ENCODE assay signal across 14 mouse cellular contexts in the genomic region with DNA sequence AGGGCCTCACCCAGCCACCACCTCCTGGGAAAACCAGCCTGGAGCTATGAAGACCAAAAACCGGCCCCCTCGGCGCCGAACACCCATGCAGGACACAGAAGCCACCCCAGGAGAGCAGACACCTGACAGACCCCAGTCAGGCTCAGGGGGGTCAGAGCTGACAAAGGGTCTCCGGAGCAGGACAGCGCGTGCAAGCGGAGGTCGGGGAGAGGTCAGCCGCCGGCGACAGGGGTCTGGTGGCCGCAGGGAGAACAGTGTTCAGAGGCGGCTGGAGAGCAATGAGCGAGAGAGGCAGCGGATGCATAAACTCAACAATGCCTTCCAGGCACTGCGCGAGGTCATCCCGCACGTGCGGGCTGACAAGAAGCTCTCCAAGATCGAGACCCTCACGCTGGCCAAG. TPM values are rescaled to one million over a fixed set of nuclear protein-coding genes. Genes with fewer than 3 reads are reported as not detected.
DNase-seq lines count a peak whose midpoint lies in the region; ATAC-seq and TF ChIP-seq lines count a peak whose summit lies in the region.
"Had no signal": no experiment of that assay in that cellular context is flagged by ENCODE, and none has a peak within 500 bp of the region (broad histone marks: within the 10 kb centered on the region; RNA-seq: fewer than 3 reads in every experiment).

No protein-coding gene starts in this region.

- no peak for ATAC-seq in hindbrain, embryonic 11.5 days (ENCODE audit: low FRiP score)
- no peak for ATAC-seq in hindbrain, postnatal 0 days
- no peak for ATAC-seq in G1E (ENCODE audit: extremely low read depth, insufficient number of reproducible peaks, low FRiP score, poor library complexity, severe bottlenecking)
- ATAC-seq in liver, embryonic 13.5 days (ENCODE audit: low read depth): no peak

- no peak overlapping the region for H3K4me2 ChIP-seq in hindbrain, embryonic 11.5 days (replicated peaks; ENCODE audit: low read depth, low read length)
- H3K4me2 ChIP-seq in hindbrain, postnatal 0 days (ENCODE audit: low read depth, low read length): no peak overlapping the region
- H3K4me2 ChIP-seq in liver, embryonic 13.5 days: peak overlapping the region; percentile 58

- no peak overlapping the region for H3K9ac ChIP-seq in hindbrain, embryonic 11.5 days (ENCODE audit: low read depth, low read length)
- H3K9ac ChIP-seq in hindbrain, postnatal 0 days (replicated peaks; ENCODE audit: low read length): no peak overlapping the region
- H3K9ac ChIP-seq in liver, embryonic 13.5 days: no peak overlapping the region; the same call in 1 of the 2 replicates
- H3K9ac ChIP-seq: neural tube, embryonic 12.5 days had no signal

- H3K27ac ChIP-seq in hindbrain, embryonic 11.5 days (ENCODE audit: low read depth, low read length): no peak overlapping the region
- H3K27ac ChIP-seq in hindbrain, postnatal 0 days: no peak overlapping the region
- H3K27ac ChIP-seq in liver, embryonic 13.5 days: no peak overlapping the region
- H3K27ac ChIP-seq: neural tube, embryonic 12.5 days had no signal

- H3K9me3 ChIP-seq in hindbrain, embryonic 11.5 days (ENCODE audit: control insufficient read depth, low read length): no peaks in the 10 kb centered on the region
- no peaks in the 10 kb centered on the region for H3K9me3 ChIP-seq in hindbrain, postnatal 0 days (ENCODE audit: low read length)
- H3K9me3 ChIP-seq in E14TG2a.4 (ENCODE audit: low read length): no peaks in the 10 kb centered on the region
- H3K9me3 ChIP-seq in G1E (replicated peaks): no peaks in the 10 kb centered on the region
- no peaks in the 10 kb centered on the region for H3K9me3 ChIP-seq in liver, embryonic 13.5 days (replicated peaks)
- H3K9me3 ChIP-seq: megakaryocyte, embryonic 14.5 days; neural tube, embryonic 12.5 days had no signal

- TF ChIP-seq CTCF in hindbrain, postnatal 0 days (IDR thresholded peaks at IDR 0.05; ENCODE audit: low read depth): no peak
- TF ChIP-seq CTCF in E14TG2a.4 (conservative IDR thresholded peaks at IDR 0.05; ENCODE audit: low read length) (no peak), G1E (IDR thresholded peaks at IDR 0.05; ENCODE audit: low read depth, low read length) (no peak)

- WGBS in hindbrain, embryonic 11.5 days: 29% methylated on average over 23 of the region's 23 CpGs
- WGBS in hindbrain, postnatal 0 days: 47% methylated on average over 23 of the region's 23 CpGs
- 74% methylated on average over 23 of the region's 23 CpGs for WGBS in liver, embryonic 13.5 days (ENCODE audit: insufficient replicate concordance)

- 0 out of 2 replicates have a peak, but pooled peaks cover 5% of the 10 kb centered on the region for H3K4me1 ChIP-seq in hindbrain, embryonic 11.5 days (replicated peaks; ENCODE audit: control insufficient read depth, insufficient read depth, low read length)
- H3K4me1 ChIP-seq in hindbrain, postnatal 0 days (ENCODE audit: insufficient read depth, low read length): no peaks in the 10 kb centered on the region
- H3K4me1 ChIP-seq in E14TG2a.4 (replicated peaks; ENCODE audit: low read depth, low read length): peaks cover 74% of the 10 kb centered on the region
- peaks cover 32% of the 10 kb centered on the region for H3K4me1 ChIP-seq in G1E (ENCODE audit: insufficient read depth, low read depth, low read length)
- H3K4me1 ChIP-seq in liver, embryonic 13.5 days (replicated peaks): peaks cover 21% of the 10 kb centered on the region

- peak; percentile 29 for DNase-seq in hindbrain, embryonic 11.5 days (ENCODE audit: low spot score)
- DNase-seq in hindbrain, postnatal 0 days (ENCODE audit: low spot score): no peak
- DNase-seq in G1E (ENCODE audit: low spot score): no peak
- no peak for DNase-seq in liver, embryonic 13.5 days
- DNase-seq in gastrocnemius, adult 18-20 months (ENCODE audit: low spot score): no peak
- DNase-seq in cerebellum, postnatal 25 days: no peak
- no peak for DNase-seq in testis, postnatal 14 days (ENCODE audit: low spot score)
- DNase-seq: adrenal gland, postnatal 25 days; heart, postnatal 14 days; kidney, adult 8-10 months; lung, embryonic 14.5 days had no signal

- no peak overlapping the region for H3K4me3 ChIP-seq in hindbrain, embryonic 11.5 days (ENCODE audit: low read depth, low read length)
- no peak overlapping the region for H3K4me3 ChIP-seq in hindbrain, postnatal 0 days (ENCODE audit: low read length)
- H3K4me3 ChIP-seq in E14TG2a.4 (replicated peaks; ENCODE audit: low read length) (peak overlapping the region; percentile 68), G1E (ENCODE audit: low read depth, low read length) (peak overlapping the region; percentile 68; the same call in 1 of the 2 replicates)
- no peak overlapping the region for H3K4me3 ChIP-seq in liver, embryonic 13.5 days (replicated peaks)
- H3K4me3 ChIP-seq: neural tube, embryonic 12.5 days had no signal

- H3K27me3 ChIP-seq in hindbrain, embryonic 11.5 days (ENCODE audit: control insufficient read depth, insufficient read depth, low read length): no peaks in the 10 kb centered on the region
- H3K27me3 ChIP-seq in hindbrain, postnatal 0 days (ENCODE audit: insufficient read depth, low read length): no peaks in the 10 kb centered on the region
- H3K27me3 ChIP-seq in E14TG2a.4 (ENCODE audit: insufficient read depth, low read length): peaks cover 17% of the 10 kb centered on the region
- no peaks in the 10 kb centered on the region; the same call in 1 of the 2 replicates for H3K27me3 ChIP-seq in G1E (ENCODE audit: insufficient read depth, low read length)
- no peaks in the 10 kb centered on the region for H3K27me3 ChIP-seq in liver, embryonic 13.5 days
- H3K27me3 ChIP-seq: neural tube, embryonic 12.5 days had no signal

- no peaks in the 10 kb centered on the region for H3K36me3 ChIP-seq in hindbrain, embryonic 11.5 days (ENCODE audit: control insufficient read depth, insufficient read depth, low read length)
- H3K36me3 ChIP-seq in hindbrain, postnatal 0 days (ENCODE audit: insufficient read depth, low read length): peaks cover 6% of the 10 kb centered on the region; the same call in 1 of the 2 replicates
- H3K36me3 ChIP-seq in E14TG2a.4 (ENCODE audit: insufficient read depth, low read length) (peaks cover 26% of the 10 kb centered on the region), G1E (replicated peaks) (peaks cover 60% of the 10 kb centered on the region)
- H3K36me3 ChIP-seq in liver, embryonic 13.5 days: peaks cover 2% of the 10 kb centered on the region

RNA-seq across cellular contexts. Expression of a gene that starts 0.9 kb away (rescaled TPM):
- polyA plus RNA-seq in hindbrain, embryonic 11.5 days (2014; fragmentation: Nextera tagmentation; extraction: Ambion mirVana): 0.04 and 0.15 TPM in 2 replicates
- total RNA-seq in hindbrain, postnatal 0 days (2014; rRNA removed): 0.10 and 0.93 TPM in 2 replicates
- 0.08 TPM in 2 replicates for polyA plus RNA-seq in hindbrain, postnatal 0 days (2015; fragmentation: Nextera tagmentation; extraction: Ambion mirVana)
- 3.2 and 3.5 TPM in 2 replicates for total RNA-seq in G1E (2014; fragmentation: Nextera tagmentation)
- total RNA-seq in G1E (2017): 0.35 and 0.44 TPM in 2 replicates
- polyA plus RNA-seq in G1E (2012): 1.4 and 1.5 TPM in 2 replicates
- 0.41 and 0.65 TPM in 2 replicates for polyA plus RNA-seq in liver, embryonic 13.5 days (2015; fragmentation: Nextera tagmentation; extraction: Ambion mirVana)
- not detected for total RNA-seq in gastrocnemius, adult 18-20 months (2021)
- total RNA-seq: heart, postnatal 14 days had no signal

RNA-seq across cellular contexts. Expression of a gene that starts 32.4 kb away (rescaled TPM):
- 13.3 and 16.6 TPM in 2 replicates for polyA plus RNA-seq in hindbrain, embryonic 11.5 days (2014; fragmentation: Nextera tagmentation; extraction: Ambion mirVana)
- 66.2 and 77.5 TPM in 2 replicates for total RNA-seq in hindbrain, postnatal 0 days (2014; rRNA removed)
- 34.1 and 34.7 TPM in 2 replicates for polyA plus RNA-seq in hindbrain, postnatal 0 days (2015; fragmentation: Nextera tagmentation; extraction: Ambion mirVana)
- total RNA-seq in G1E (2014; fragmentation: Nextera tagmentation): 7.0 and 10.8 TPM in 2 replicates
- total RNA-seq in G1E (2017): 17.5 and 20.1 TPM in 2 replicates
- 5.8 and 6.9 TPM in 2 replicates for polyA plus RNA-seq in G1E (2012)
- polyA plus RNA-seq in liver, embryonic 13.5 days (2015; fragmentation: Nextera tagmentation; extraction: Ambion mirVana): 2.8 and 3.2 TPM in 2 replicates
- 10 to 100 TPM; 14.1 to 16.0 TPM for total RNA-seq in gastrocnemius, adult 18-20 months (2021)

RNA-seq across cellular contexts. Expression of a gene that starts 53.2 kb away (rescaled TPM):
- polyA plus RNA-seq in hindbrain, embryonic 11.5 days (2014; fragmentation: Nextera tagmentation; extraction: Ambion mirVana): 125 and 126 TPM in 2 replicates
- total RNA-seq in hindbrain, postnatal 0 days (2014; rRNA removed): 18.2 and 22.1 TPM in 2 replicates
- 113 and 114 TPM in 2 replicates for polyA plus RNA-seq in hindbrain, postnatal 0 days (2015; fragmentation: Nextera tagmentation; extraction: Ambion mirVana)
- total RNA-seq in G1E (2014; fragmentation: Nextera tagmentation): 33.0 and 37.6 TPM in 2 replicates
- 60.2 and 63.4 TPM in 2 replicates for total RNA-seq in G1E (2017)
- polyA plus RNA-seq in G1E (2012): 58.1 and 75.9 TPM in 2 replicates
- 25.1 and 25.4 TPM in 2 replicates for polyA plus RNA-seq in liver, embryonic 13.5 days (2015; fragmentation: Nextera tagmentation; extraction: Ambion mirVana)
- 10 to 100 TPM; 39.4 to 45.3 TPM for total RNA-seq in gastrocnemius, adult 18-20 months (2021)

Comparison
In these comparisons a context has a peak if more than half of its experiments do, and no peak if none do; other contexts are left out.
1. H3K4me3 ChIP-seq: peak in E14TG2a.4 (single experiment) and G1E (single experiment); none in hindbrain, embryonic 11.5 days (single experiment), hindbrain, postnatal 0 days (single experiment) and liver, embryonic 13.5 days (single experiment).